Mouse (Mus musculus) megakaryocyte, embryonic 14.5 days (primary cell): Measurements from ENCODE around the gene Cfd.

Experiments used
- FLI1 ChIP-seq: IDR thresholded peaks from 2 replicates; pipeline ENCODE4 v1.6.1; 2012; ENCODE audit warnings: low read length, inconsistent platforms, mixed read lengths
- GATA1 ChIP-seq: IDR thresholded peaks from 3 replicates; pipeline ENCODE4 v1.6.1; 2012; ENCODE audit warnings: mixed read lengths, low read length, inconsistent platforms, borderline replicate concordance

- TF ChIP-seq GATA1 (no peak), FLI1 (no peak)
Observed at GRCm38 (mm10) chr10:79934272-79934721, 43.6 kb downstream of the Cfd start.
